Mouse (Mus musculus) embryonic facial prominence, embryonic 13.5 days (tissue): ENCODE measurements around the gene Plch1. TPM values are rescaled to one million over a fixed set of nuclear protein-coding genes. Genes with fewer than 3 reads are reported as not detected.

Source experiments
- ATAC-seq: fragments of 200-750 bp; cut with Nextera tagmentation; 2 replicates; pipeline ENCODE4 v1.8.0; 2017; ENCODE audit warnings: low read depth; ENCODE audit not compliant: insufficient number of reproducible peaks, insufficient read depth, low FRiP score, low TSS enrichment
- H3K27ac ChIP-seq: fragments of 300-500 bp; sonication (generic); 2 replicates; pipeline ENCODE4 v1.5.1; 2015; ENCODE audit warnings: moderate library complexity, mild to moderate bottlenecking, inconsistent platforms
- H3K27me3 ChIP-seq: fragments of 300-500 bp; sonication (generic); 2 replicates; pipeline ENCODE4 v1.6.1; 2015; ENCODE audit warnings: mild to moderate bottlenecking, inconsistent platforms
- H3K36me3 ChIP-seq: fragments of 300-500 bp; sonication (generic); 2 replicates; pipeline ENCODE4 v1.6.1; 2015; ENCODE audit warnings: mild to moderate bottlenecking, inconsistent platforms
- H3K4me1 ChIP-seq: fragments of 300-500 bp; sonication (generic); 2 replicates; pipeline ENCODE4 v1.6.1; 2015; ENCODE audit warnings: inconsistent platforms
- H3K4me2 ChIP-seq: fragments of 300-500 bp; sonication (generic); 2 replicates; pipeline ENCODE4 v1.6.1; 2015; ENCODE audit warnings: moderate library complexity, mild to moderate bottlenecking, inconsistent platforms
- H3K4me3 ChIP-seq: fragments of 300-500 bp; sonication (generic); 2 replicates; pipeline ENCODE4 v1.5.1; 2015; ENCODE audit warnings: mild to moderate bottlenecking, inconsistent platforms
- H3K9ac ChIP-seq: fragments of 300-500 bp; sonication (generic); 2 replicates; pipeline ENCODE4 v1.6.1; 2015; ENCODE audit warnings: mild to moderate bottlenecking, inconsistent platforms
- H3K9me3 ChIP-seq: fragments of 300-500 bp; sonication (generic); 2 replicates; pipeline ENCODE4 v1.6.1; 2016; ENCODE audit warnings: inconsistent platforms
- WGBS: fragments of 180-500 bp; shearing (Covaris S2); methylation state at CpG from one replicate; pipeline ENCODE4 v1.1.7; 2015; ENCODE audit warnings: mixed read lengths; 5-methylcytosine and 5-hydroxymethylcytosine counted together
- polyA plus RNA-seq: library from polyadenylated mRNA; unstranded; fragments of >200 nt; fragmentation: Nextera tagmentation; extraction: Ambion mirVana; gene quantifications from 2 replicates; pipeline ENCODE4 v1.2.1, GENCODE M21; 2015

Plch1 gene
- 2.4 and 3.0 TPM in 2 replicates for polyA plus RNA-seq

DNA sequence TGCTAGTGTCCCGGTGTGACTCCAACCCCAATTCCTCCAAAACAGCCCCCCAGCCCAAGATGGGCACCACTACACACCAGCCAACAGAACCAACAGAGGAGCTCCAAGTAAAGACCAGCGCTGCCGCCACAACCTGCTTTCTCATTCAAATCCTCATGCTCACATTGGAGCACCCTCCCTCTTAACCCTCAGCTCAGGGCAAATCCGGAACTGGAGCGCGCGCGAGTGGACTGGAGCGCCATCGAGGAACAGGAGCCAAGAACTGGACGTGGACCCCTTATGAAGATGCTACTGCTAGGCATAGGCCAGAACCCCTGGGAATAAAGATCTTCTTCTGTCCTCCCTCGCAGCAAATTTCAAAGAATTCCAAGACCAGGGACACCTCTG is at the start of gene Plch1:
Gene Plch1 (minus strand): TSS at position 164 of the 387 bp plus-strand sequence.
- Histone ChIP-seq H3K36me3 (no peaks in the 10 kb centered on the region), H3K4me3 (peak within 1 kb of the TSS; percentile 68), H3K9ac (peak within 1 kb of the TSS; percentile 70), H3K9me3 (no peaks in the 10 kb centered on the region), H3K27ac (0 out of 2 replicates have a peak within 1 kb of the TSS, but pooled peaks have one; percentile 60), H3K27me3 (peaks cover 12% of the 10 kb centered on the region; the same call in 1 of the 2 replicates), H3K4me1 (peaks cover 12% of the 10 kb centered on the region), H3K4me2 (peak within 1 kb of the TSS; percentile 100)
- WGBS = 1% methylated on average over 12 of the region's 12 CpGs
- peak; percentile 29 for ATAC-seq

DNA sequence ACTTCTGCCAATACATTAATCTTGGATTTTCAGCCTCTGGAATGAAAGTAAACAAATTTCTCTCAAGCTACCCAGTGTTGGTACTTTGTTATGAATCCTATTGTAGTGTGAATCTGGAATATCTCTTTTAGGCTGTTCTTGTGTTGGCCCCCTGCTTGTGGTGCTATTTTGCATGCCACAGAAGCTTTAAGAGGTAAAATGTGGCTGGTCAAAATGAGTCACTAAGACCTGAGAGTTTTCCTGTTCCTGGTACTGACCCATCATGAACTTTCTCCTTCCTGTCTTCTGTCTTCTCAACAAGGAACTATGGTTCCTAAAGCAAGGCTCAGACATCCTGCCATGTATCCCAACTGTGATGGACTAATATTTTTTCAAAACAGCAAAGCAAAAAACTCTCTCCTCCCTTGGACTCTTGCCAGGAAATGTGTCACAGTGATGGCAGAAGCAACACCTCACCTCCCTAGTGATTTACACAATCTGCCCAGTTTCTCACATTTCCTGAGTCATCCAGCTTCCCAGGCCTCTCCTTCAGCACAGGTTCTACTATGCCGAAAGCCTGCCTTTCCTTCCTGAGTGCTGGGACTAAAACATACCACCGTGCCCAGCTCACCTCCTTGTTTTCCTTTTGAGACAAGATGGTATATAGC is 42.1 kb upstream of the Plch1 start:
- no peak overlapping the region for H3K9ac ChIP-seq
- no peaks in the 10 kb centered on the region for H3K27me3 ChIP-seq
- H3K9me3 ChIP-seq = no peaks in the 10 kb centered on the region
- H3K27ac ChIP-seq = no peak overlapping the region
- no peak overlapping the region for H3K4me3 ChIP-seq
- H3K4me2 ChIP-seq = no peak overlapping the region
- WGBS = 86% methylated on average over 2 of the region's 2 CpGs
- peaks cover 19% of the 10 kb centered on the region for H3K36me3 ChIP-seq
- H3K4me1 ChIP-seq = no peaks in the 10 kb centered on the region
- no peak for ATAC-seq

- Histone ChIP-seq H3K9ac (no peak overlapping the region), H3K4me1 (no peaks in the 10 kb centered on the region), H3K9me3 (no peaks in the 10 kb centered on the region), H3K4me2 (no peak overlapping the region), H3K27ac (no peak overlapping the region), H3K27me3 (no peaks in the 10 kb centered on the region), H3K36me3 (0 out of 2 replicates have a peak, but pooled peaks cover 8% of the 10 kb centered on the region), H3K4me3 (no peak overlapping the region)
- 87% methylated on average over 2 of the region's 2 CpGs for WGBS
- no peak for ATAC-seq
These were observed 39.7 kb upstream of the Plch1 start for GRCm38 (mm10) chr3:63938928-63939327.

DNA sequence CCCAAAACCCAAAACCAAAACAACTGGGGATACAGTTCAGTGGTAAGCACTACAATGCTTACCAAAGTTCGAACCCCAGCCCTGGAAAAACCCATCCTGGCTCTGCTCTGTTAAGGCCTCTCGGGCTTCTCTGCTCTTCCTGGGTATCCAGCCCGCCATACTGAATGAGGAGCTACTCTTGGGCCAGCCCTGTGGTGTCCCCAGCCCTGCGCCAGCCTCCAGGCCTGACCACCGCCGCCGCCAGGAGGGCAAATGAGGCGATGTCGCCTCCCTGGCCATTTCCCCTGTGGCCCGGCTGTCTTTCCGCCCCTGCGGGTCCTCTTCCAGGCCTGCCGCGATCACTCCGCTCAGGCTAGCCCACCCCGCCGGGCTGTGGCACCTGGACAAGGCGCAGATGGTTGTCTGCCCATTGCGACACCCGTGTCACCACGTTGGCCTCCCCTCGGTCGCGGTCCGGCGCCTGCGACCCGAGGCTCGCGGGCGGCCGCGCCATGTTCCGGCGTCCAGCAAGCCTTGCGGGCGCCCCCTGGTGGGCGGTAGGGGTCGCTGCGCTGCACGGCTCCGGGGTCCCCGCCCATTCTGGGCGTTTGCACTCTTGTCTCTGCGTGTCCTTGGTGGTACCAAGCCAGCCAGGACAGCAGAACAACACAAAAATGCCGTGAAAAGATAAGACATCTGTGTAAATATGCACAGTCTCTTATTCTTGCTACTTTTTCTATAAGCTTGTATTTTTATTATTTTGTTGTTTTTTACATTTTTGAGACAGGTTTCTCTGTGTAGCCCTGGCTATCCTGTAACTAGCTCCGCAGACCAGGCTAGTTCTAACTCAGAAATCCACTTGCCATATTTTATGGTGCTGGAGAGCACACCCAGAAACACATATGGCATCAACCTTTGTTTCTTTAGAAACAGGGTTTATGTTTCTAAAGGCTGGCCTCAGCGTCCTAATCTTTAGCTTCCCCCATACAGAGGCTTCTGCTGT is 29.9 kb upstream of the Plch1 start, which contains the start of gene E130311K13Rik:
Gene E130311K13Rik (minus strand): TSS at position 595 of the 982 bp plus-strand sequence.
- peak within 1 kb of the TSS; percentile 78 for H3K4me3 ChIP-seq

DNA sequence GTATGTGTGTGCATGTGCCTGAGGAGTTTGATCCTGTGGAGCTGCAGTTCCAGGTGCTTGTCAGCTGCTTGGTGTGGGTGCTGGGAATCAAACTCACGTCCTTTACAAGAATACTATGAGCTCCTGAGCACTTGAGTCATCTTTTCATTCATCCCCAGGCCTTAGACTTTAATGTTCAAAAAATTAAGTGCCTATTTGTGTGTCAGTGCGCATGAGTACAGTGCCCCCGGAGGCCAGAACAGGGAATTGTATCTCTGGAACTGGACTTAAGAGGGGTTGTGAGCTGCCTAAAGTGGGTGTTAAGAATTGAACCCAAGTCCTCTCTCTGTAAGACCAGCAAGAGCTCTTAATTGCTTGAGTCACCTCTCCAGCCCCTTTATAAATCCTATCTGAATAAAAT is 20.4 kb upstream of the Plch1 start:
- Histone ChIP-seq H3K4me2 (no peak overlapping the region), H3K9me3 (no peaks in the 10 kb centered on the region), H3K4me3 (no peak overlapping the region), H3K9ac (no peak overlapping the region), H3K4me1 (no peaks in the 10 kb centered on the region), H3K36me3 (peaks cover 40% of the 10 kb centered on the region), H3K27me3 (no peaks in the 10 kb centered on the region), H3K27ac (no peak overlapping the region)
- ATAC-seq = no peak
- WGBS = 57% methylated on average over 3 of the region's 3 CpGs

More for the DNA sequence above, 29.9 kb upstream of the Plch1 start, which contains the start of gene E130311K13Rik:
- H3K36me3 ChIP-seq = peaks cover 5% of the 10 kb centered on the region; the same call in 1 of the 2 replicates
- H3K4me2 ChIP-seq = peak within 1 kb of the TSS; percentile 78
- ATAC-seq = peak; percentile 86
- peak within 1 kb of the TSS; percentile 95 for H3K9ac ChIP-seq
- H3K9me3 ChIP-seq = no peaks in the 10 kb centered on the region
- peak within 1 kb of the TSS; percentile 75 for H3K27ac ChIP-seq
- H3K4me1 ChIP-seq = no peaks in the 10 kb centered on the region
- 4% methylated on average over 48 of the region's 48 CpGs for WGBS
- no peaks in the 10 kb centered on the region for H3K27me3 ChIP-seq

GRCm38 (mm10) chr3:63910301-63910700 is 11.0 kb upstream of the Plch1 start:
- Histone ChIP-seq H3K4me2 (no peak overlapping the region), H3K9me3 (no peaks in the 10 kb centered on the region), H3K9ac (no peak overlapping the region), H3K36me3 (0 out of 2 replicates have a peak, but pooled peaks cover 9% of the 10 kb centered on the region), H3K4me3 (no peak overlapping the region), H3K4me1 (peaks cover 1% of the 10 kb centered on the region; the same call in 1 of the 2 replicates), H3K27ac (no peak overlapping the region), H3K27me3 (0 out of 2 replicates have a peak, but pooled peaks cover 3% of the 10 kb centered on the region)
- WGBS = 81% methylated on average over 4 of the region's 4 CpGs
- no peak for ATAC-seq

GRCm38 (mm10) chr3:63905241-63905640 is 6.0 kb upstream of the Plch1 start:
- H3K4me2 ChIP-seq = peak overlapping the region; percentile 71
- WGBS = 2% methylated on average over 18 of the region's 18 CpGs
- peak overlapping the region; percentile 67 for H3K9ac ChIP-seq
- no peak overlapping the region for H3K27ac ChIP-seq
- H3K4me1 ChIP-seq = peaks cover 4% of the 10 kb centered on the region; the same call in 1 of the 2 replicates
- no peaks in the 10 kb centered on the region for H3K36me3 ChIP-seq
- peak overlapping the region; percentile 40 for H3K4me3 ChIP-seq
- no peak for ATAC-seq
- peaks cover 12% of the 10 kb centered on the region; the same call in 1 of the 2 replicates for H3K27me3 ChIP-seq
- H3K9me3 ChIP-seq = no peaks in the 10 kb centered on the region

GRCm38 (mm10) chr3:63904157-63904556 is 4.9 kb upstream of the Plch1 start:
- Histone ChIP-seq H3K4me3 (no peak overlapping the region), H3K4me2 (no peak overlapping the region), H3K36me3 (no peaks in the 10 kb centered on the region), H3K27ac (no peak overlapping the region), H3K27me3 (peaks cover 19% of the 10 kb centered on the region; the same call in 1 of the 2 replicates), H3K9ac (no peak overlapping the region), H3K9me3 (no peaks in the 10 kb centered on the region), H3K4me1 (peaks cover 11% of the 10 kb centered on the region)
- ATAC-seq = no peak
- WGBS = 81% methylated on average over 2 of the region's 2 CpGs

- 4% methylated on average over 12 of the region's 12 CpGs for WGBS
- ATAC-seq = no peak
- Histone ChIP-seq H3K4me1 (peaks cover 12% of the 10 kb centered on the region), H3K4me2 (peak overlapping the region; percentile 100), H3K9me3 (no peaks in the 10 kb centered on the region), H3K4me3 (peak overlapping the region; percentile 68), H3K27ac (no peak overlapping the region), H3K27me3 (peaks cover 15% of the 10 kb centered on the region; the same call in 1 of the 2 replicates), H3K9ac (0 out of 2 replicates have a peak overlapping the region, but pooled peaks have one; percentile 44), H3K36me3 (no peaks in the 10 kb centered on the region)
These were observed 824 bp upstream of the Plch1 start for GRCm38 (mm10) chr3:63900021-63900571.

DNA sequence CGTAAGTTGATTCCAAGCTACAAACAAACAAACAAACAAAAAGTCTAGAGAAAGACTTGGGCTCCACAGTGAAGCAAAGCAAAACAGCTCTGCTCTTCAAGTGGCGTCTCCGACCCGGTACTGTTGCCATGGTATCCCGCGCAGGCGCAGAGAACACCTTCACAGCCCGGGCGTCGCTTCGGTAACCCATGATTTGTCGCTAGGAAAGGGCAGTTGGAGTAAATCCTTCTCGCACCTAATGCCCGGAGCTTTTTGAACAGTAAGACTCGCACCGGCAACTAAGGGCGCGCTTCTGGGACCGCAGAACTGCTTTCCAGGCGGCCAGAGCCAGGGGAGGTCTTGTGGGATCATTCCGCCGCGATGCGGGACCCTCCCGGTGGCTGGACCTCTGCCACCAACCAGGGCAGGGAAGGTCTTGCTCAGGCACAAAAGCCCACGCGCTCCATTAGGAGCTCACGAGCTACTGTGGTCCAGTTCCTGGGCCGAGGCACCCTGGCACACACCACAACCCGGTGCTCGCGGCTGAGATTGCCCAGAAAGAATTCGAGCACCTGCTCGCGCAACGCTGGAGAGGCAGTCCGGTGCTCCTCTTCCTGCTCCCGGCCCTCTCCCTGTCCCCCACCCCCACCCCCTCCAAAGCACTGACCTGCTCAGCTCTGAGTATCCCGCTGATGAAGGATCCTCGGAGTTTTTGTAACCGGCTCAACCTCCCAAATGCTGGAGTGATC is 527 bp downstream of the Plch1 start:
- peak overlapping the region; percentile 70 for H3K9ac ChIP-seq
- H3K9me3 ChIP-seq = no peaks in the 10 kb centered on the region
- peaks cover 9% of the 10 kb centered on the region; the same call in 1 of the 2 replicates for H3K27me3 ChIP-seq
- peak overlapping the region; percentile 100 for H3K4me2 ChIP-seq
- H3K36me3 ChIP-seq = no peaks in the 10 kb centered on the region
- H3K4me3 ChIP-seq = peak overlapping the region; percentile 68
- H3K4me1 ChIP-seq = peaks cover 12% of the 10 kb centered on the region
- WGBS = under 1% methylated on average over 41 of the region's 41 CpGs
- peak; percentile 78 for ATAC-seq
- H3K27ac ChIP-seq = 0 out of 2 replicates have a peak overlapping the region, but pooled peaks have one; percentile 60
